Mouse (Mus musculus): ENCODE measurements around the gene Pcnp.

The Pcnp gene

DNA sequence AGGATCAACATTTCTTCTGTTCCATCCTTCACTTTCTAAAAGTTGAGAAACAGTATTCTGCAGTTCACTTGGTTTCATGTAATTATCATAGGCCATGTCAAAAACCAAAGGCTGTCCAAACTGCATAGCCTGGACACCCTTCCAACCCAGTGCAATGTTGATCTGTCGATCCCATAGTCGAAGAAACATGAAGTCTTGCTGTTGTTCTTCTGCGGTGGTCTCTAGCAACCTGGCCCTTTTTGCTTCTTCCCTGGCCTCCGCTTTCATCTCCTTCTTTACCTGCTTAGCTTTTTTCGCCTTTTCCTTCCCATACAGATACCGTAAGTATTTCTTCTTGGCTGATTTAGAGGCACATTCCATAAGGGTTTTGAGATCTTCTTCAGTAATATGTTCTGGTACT, 5.0 kb upstream of the Pcnp start:
- DNase-seq: no peak

- peak; percentile 70 to 81 for DNase-seq
These were observed 602 bp downstream of the Pcnp start for GRCm38 (mm10) chr16:56028722-56029551.

DNA sequence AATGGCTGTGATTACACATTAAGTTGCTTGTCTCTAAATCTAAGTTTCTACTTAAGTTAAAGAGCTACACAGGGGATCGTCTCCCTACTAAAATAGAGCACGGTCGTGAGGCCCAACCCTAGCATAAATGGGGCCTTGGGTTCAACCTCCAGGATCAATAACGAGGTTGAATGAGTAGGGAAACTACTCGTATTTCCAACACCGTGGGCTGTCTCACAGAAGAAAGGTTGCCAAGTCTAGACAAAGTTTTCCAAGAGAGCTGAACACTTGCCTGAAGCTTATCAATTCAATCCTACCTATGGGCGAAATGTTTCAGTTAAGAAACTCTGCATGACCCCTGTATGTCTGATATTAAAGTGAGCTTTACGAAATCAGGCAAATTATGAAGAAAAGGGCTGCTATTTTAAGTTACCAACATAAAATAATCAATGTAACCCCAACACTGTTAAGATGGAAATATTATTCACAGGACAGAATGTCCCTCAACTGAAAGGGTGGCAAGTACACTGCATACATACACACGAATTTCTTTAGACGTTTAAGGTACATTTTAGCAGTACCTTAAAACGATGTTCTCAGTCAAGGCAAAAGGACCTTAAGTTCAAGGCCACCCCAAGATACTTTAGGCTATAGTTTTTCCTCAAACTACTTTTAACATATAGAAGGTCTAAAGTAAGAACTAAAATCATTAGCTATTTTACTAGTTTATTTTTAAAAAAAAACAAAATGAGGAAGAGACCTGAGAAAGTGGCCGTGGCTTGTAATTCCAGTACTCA, 1.5 kb downstream of the Pcnp start:
- DNase-seq: no peak

DNA sequence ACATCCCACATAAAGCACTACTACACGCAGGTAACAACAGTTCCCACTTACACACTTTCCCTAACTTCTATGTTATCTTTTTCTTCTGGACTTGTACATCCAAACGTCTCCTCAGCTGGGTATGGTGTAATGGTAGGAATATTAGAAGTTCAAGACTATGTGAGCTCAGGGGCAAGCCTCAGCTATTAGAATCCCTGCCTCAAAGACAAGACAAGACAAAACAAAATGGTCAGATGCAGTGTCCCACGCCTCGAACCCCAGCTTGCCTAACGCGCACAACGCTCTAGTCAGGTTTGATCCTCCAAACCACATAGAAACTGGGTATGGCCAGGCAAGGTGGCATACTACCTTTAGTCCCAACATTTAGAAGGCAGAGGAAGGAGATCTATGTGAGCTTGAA, 9.9 kb downstream of the Pcnp start:
- DNase-seq: no peak

GRCm38 (mm10) chr16:56014076-56014475, 15.5 kb downstream of the Pcnp start:
- DNase-seq: no peak

- DNase-seq: no peak
These were observed 16.5 kb downstream of the Pcnp start for GRCm38 (mm10) chr16:56012789-56013743.

DNA sequence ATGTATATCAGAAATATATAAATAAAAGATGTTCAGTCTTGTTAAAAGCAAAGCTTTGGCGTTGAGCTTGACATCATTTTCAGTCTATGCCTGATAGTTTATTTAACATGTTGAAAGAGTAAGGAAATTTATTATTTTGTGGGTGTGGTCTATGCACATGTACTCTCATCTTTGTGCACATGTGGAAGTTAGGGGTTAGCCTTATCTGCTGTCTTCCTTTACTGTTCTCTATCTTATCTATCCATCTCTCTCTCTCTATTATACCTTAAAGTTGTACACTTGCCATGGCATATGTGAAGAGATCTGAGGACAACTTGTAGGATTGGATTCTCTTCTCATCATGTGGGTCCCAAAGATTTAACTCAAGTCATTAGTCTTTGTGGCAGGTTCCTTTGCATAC, 20.7 kb downstream of the Pcnp start:
- DNase-seq: no peak

DNA sequence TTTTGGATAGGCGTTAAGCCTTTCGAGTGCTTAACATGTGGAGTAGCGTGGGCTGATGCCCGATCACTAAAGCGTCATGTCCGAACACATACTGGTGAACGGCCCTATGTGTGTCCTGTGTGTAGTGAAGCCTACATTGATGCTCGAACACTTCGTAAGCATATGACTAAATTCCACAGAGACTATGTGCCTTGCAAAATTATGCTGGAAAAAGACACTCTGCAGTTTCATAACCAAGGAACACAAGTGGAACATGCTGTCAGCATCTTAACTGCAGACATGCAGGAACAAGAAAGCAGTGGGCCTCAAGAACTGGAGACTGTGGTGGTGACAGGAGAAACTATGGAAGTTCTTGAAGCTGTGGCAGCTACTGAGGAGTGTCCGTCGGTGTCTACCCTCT, 22.7 kb downstream of the Pcnp start:
- no peak for DNase-seq

DNA sequence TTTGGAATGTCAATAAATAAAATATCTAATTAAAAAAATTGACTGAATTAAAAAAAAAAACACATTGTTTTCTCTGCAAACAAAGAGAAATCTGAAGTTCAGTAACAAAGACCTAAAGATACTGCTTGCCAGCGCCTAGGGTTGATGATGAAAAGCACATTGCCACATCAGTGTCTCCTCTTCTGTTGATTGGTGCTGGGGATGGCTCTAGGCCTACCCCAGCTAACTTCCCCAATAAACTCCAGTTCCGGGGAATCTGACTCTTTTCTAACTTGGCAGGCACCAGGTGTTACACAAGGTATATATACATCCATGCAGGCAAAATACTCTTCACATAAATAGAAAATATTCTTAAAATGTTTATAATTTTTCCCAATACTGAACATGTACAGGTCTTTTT, 35.3 kb downstream of the Pcnp start:
- no peak for DNase-seq

GRCm38 (mm10) chr16:55990311-55990710, 39.2 kb downstream of the Pcnp start:
- no peak for DNase-seq

GRCm38 (mm10) chr16:55986001-55986400, 43.5 kb downstream of the Pcnp start:
- no peak for DNase-seq

DNA sequence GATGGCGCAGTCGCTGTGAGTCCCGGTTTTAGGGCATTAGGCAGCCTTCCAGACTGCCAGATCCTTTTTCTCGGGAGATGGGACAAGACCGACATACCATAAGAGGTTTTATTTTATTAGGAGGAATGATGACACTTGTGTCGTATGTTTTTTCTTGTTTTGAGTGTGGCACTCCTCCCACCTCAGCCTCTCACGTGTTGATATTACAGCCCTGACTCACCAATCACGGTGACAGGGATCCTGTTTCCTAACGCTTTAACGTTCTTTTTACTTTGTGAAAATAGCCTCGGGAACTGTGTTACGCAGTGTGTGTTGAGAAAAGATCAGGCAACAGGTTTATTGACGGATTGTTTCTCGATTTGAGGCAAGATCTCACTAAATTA, 54.6 kb downstream of the Pcnp start:
- DNase-seq: no peak

DNA sequence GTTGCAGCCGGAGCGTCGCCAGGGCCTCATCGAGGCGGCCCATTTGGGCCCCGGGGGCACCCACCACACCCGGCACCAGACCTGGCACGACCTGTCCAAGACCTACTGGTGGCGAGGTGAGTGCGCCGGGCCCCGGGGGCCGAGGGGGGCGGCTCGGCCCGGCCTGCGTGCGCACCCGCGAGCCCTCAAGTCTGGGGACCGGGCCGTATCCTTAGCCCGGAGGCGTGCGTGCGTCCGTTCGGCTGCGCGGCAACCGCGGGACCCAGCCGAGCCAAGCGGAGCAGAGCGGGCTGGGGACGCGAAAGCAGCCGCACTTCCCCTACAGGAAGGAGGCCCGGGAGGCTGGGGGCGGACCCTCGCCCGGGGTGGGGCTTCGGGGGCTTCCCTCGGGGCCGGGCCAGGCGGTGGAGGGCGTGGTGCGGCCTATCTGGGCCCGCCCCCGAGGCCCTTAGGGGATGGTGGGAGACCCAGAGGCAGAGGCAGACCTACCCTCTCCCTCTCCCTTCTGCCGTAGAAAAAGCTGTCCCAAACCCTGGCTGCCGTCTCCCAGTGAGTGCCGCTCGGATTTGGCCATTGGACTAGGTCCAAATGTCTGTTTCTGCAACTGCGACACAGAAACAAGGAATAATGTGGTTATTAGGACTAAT, 55.2 kb downstream of the Pcnp start:
- DNase-seq: peak; percentile 94 to 96

DNA sequence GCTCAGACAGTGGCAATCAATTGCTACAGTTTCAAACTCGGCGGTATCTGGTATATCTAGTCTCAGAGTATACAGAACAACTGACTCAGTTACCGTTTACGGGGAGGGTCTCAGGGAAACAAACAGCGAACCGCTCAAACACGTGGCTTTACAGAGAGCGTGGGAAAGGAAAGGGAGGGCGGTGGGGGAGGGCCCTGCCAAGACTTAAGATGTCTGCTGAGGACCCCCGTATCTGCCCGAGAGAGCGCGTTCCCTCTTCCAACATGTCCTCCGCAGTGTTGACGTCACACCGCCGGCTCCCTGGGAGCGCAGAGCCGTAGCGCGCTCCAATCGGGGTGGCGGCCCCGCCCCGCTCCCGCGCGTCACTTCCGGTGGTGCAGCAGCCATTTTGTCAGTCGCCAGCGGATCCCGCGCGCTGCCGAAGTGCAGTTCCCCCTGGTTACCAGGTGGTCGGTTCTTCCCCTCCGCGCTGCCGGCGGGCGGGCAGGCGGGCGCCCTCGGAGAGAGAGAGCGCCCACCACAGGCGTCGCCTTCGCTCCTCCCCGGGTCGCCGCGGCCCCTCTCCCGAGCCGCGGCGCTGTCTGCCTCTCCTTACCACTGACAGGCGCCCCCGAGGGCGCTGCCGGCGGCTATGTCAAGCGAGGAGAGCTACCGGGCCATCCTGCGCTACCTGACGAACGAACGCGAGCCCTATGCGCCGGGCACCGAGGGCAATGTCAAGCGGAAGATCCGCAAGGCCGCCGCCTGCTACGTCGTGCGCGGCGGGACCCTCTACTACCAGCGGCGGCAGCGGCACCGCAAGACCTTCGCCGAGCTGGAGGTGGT, 55.9 kb downstream of the Pcnp start, which contains the start of gene Zbtb11:
Gene Zbtb11 (plus strand): TSS at position 453 of the 825 bp plus-strand sequence.
- peak; percentile 100 for DNase-seq

DNA sequence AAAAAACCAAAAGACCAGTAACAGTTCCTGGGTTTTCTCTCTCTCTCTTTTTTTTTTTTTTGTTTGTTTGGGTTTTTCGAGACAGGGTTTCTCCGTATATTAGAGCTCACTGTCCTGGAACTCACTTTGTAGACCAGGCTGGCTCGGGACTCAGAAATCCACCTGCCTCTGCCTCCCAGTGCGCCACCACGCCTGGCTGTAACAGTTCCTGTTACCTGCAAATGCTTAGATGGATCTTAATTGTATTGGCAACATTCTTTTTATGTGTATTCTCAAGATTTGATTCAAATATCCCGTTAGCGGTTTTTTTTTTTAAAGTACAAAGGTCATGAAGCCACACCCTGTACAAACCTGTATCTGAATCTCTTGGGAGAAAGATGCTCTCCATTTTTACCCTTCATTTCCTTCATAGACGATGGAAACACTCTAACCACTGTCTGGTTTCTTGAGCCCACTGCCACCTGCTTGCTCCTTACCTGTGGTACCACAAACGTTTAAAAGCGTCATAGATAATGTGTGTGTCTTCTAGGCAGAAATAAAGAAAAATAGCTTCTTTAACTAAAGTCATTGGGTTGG, 56.8 kb downstream of the Pcnp start:
- no peak for DNase-seq

DNA sequence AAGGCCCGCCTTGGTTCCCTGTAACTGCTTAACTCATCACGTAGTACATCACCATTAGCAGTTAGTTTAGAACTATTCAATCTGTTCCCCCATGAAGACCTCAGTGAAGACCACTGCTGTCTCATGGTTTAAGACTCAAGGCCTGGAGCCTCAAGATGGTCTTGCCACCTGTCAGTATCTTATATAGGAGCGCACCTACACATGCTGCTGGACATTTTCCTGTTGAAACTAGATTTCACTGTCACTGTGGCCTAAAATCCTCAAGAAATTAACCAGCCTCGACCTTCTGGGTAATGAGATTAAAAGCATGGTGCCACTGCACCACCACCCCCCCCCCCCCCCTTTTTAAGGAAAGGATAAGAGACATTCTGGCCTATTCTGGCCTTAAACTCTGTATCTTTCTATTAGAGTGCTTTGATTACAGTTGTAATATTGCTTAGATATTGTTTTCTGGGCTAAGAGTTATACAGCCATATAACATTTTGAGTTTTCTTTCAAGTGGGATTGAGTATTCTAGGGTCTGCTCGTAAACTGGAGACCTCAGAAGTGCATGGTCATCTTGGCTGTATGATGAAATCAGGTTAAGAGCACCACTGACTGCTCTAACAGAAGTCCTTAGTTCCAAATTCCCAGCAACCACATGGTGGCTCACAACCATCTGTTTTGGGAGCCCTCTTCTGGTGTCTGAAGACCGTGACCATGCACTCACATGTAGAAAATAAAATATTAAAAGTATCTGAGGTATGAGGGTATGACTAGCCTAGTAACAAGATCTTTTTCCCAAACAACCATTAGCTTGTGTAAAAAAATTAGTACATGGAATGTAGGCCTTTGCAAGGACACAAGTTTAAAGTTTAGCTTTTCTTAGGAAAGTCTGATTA, 57.6 kb downstream of the Pcnp start:
- no peak for DNase-seq

DNA sequence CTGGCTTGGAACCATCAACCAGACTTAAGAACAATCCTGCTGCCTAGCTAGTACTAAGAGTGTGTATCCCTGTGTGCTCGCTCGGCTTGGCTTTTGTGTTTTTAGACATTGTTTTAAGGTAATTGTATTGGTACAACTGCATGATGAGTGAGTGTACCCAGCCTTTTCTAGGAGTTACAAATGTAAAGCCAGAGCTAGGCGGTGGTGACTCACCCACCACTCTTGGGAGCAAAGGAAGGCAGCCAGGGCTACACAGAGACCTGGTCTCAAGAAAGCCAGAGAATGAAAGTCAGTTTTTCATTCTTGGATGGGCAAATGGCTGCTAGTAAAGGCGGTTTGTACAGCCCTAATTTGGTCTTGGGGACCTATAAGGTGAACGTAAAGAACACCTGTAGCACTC, 59.1 kb downstream of the Pcnp start:
- DNase-seq: no peak

GRCm38 (mm10) chr16:55969147-55969546, 60.4 kb downstream of the Pcnp start:
- peak; percentile 64 to 73 for DNase-seq

GRCm38 (mm10) chr16:55967221-55967620, 62.3 kb downstream of the Pcnp start:
- no peak for DNase-seq

All from kidney, postnatal 4 days (tissue).